Comparison of ENCODE assay signal across 22 mouse cellular contexts in the genomic region with DNA sequence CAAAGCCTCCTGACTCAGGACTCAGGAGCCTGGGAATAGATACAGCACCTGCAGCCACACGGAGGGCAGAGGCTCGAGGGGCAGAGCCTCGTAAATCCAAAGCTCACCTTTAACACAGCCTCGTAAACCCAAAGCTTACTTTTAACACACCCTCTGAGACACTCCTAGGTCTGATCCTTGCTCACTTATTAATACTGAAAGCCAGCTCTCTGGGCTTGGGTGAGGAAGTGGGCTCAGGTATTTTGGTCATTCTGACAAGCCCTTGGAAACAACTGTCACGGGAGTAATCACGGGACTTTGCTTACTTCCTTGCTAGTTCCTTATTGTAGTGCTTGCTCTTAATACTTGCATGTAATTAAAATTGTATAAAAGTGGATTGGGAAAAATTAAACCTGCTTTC. TPM values are rescaled to one million over a fixed set of nuclear protein-coding genes. Genes with fewer than 3 reads are reported as not detected.
"Had no signal": no experiment of that assay in that cellular context is flagged by ENCODE, and none has a peak within 500 bp of the region (broad histone marks: within the 10 kb centered on the region; RNA-seq: fewer than 3 reads in every experiment).

No protein-coding gene starts in this region.

- H3K4me3 ChIP-seq: liver, embryonic 12.5 days; liver, embryonic 15.5 days; midbrain, embryonic 12.5 days; midbrain, embryonic 15.5 days; neural tube, embryonic 12.5 days; neural tube, embryonic 15.5 days had no signal

- H3K27ac ChIP-seq: kidney, postnatal 0 days; liver, embryonic 12.5 days; liver, embryonic 15.5 days; midbrain, embryonic 12.5 days; midbrain, embryonic 15.5 days; neural tube, embryonic 12.5 days; neural tube, embryonic 15.5 days; stomach, postnatal 0 days had no signal

- H3K36me3 ChIP-seq: liver, embryonic 12.5 days; liver, embryonic 15.5 days; midbrain, embryonic 12.5 days; midbrain, embryonic 15.5 days; neural tube, embryonic 12.5 days; neural tube, embryonic 15.5 days had no signal

- H3K9ac ChIP-seq: liver, embryonic 12.5 days; liver, embryonic 15.5 days; midbrain, embryonic 12.5 days; midbrain, embryonic 15.5 days; neural tube, embryonic 12.5 days; neural tube, embryonic 15.5 days had no signal

- H3K4me2 ChIP-seq: liver, embryonic 12.5 days; liver, embryonic 15.5 days; midbrain, embryonic 12.5 days; midbrain, embryonic 15.5 days; neural tube, embryonic 12.5 days; neural tube, embryonic 15.5 days had no signal

- H3K4me1 ChIP-seq: liver, embryonic 15.5 days; midbrain, embryonic 12.5 days; midbrain, embryonic 15.5 days; neural tube, embryonic 12.5 days; neural tube, embryonic 15.5 days had no signal

- ATAC-seq: liver, embryonic 12.5 days; midbrain, embryonic 15.5 days had no signal

- DNase-seq: kidney, adult 2 months; kidney, postnatal 25 days; liver; lung, adult 2 months; lung, postnatal 14 days; lung, postnatal 4 days; right cerebral cortex, adult 18-20 months; right cerebral cortex, postnatal 14 days; right cerebral cortex, postnatal 4 days; thymus, adult 2 months; thymus, postnatal 14 days; thymus, postnatal 4 days had no signal

- H3K9me3 ChIP-seq: liver, embryonic 12.5 days; liver, embryonic 15.5 days; midbrain, embryonic 15.5 days; neural tube, embryonic 12.5 days had no signal

- H3K27me3 ChIP-seq: liver, embryonic 12.5 days; liver, embryonic 15.5 days; midbrain, embryonic 12.5 days; midbrain, embryonic 15.5 days; neural tube, embryonic 12.5 days; neural tube, embryonic 15.5 days had no signal

RNA-seq across cellular contexts. Expression of a gene that starts 13.1 kb away (rescaled TPM):
- total RNA-seq: left cerebral cortex, adult 18-20 months; megakaryocyte, adult 5-6 weeks had no signal
- polyA plus RNA-seq: liver, embryonic 12.5 days; liver, embryonic 15.5 days; midbrain, embryonic 12.5 days; stomach, postnatal 0 days had no signal
